Mouse (Mus musculus) liver, postnatal 0 days (tissue): ENCODE results near the gene Xrcc6. TPM values are rescaled to one million over a fixed set of nuclear protein-coding genes. Genes with fewer than 3 reads are reported as not detected.

Source experiments
- ATAC-seq: fragments of 200-750 bp; cut with Nextera tagmentation; 2 replicates; pipeline ENCODE4 v1.8.0; 2017; ENCODE audit warnings: mild to moderate bottlenecking, moderate library complexity
- DNase-seq: peaks from one replicate; pipeline ENCODE4 v3.0.0-alpha.2; 2016
- H3K27ac ChIP-seq: fragments of 300-500 bp; sonication (generic); 2 replicates; pipeline ENCODE4 v1.5.1; 2014; ENCODE audit warnings: antibody characterized with exemption, moderate library complexity, mild to moderate bottlenecking, low read depth
- H3K27me3 ChIP-seq: fragments of 300-500 bp; sonication (generic); 2 replicates; pipeline ENCODE4 v1.6.1; 2014; ENCODE audit warnings: low read length, control low read depth, mixed read lengths; ENCODE audit not compliant: insufficient read depth
- H3K36me3 ChIP-seq: fragments of 300-500 bp; sonication (generic); replicated peaks from 2 replicates; pipeline ENCODE4 v1.6.1; 2014; ENCODE audit warnings: mild to moderate bottlenecking, control low read depth, low read length, moderate library complexity, mixed read lengths; ENCODE audit not compliant: insufficient read depth
- H3K4me1 ChIP-seq: fragments of 300-500 bp; sonication (generic); 2 replicates; pipeline ENCODE4 v1.6.1; 2014; ENCODE audit warnings: antibody characterized with exemption, mild to moderate bottlenecking, control low read depth; ENCODE audit not compliant: insufficient read depth
- H3K4me2 ChIP-seq: fragments of 300-500 bp; sonication (generic); 2 replicates; pipeline ENCODE4 v1.6.1; 2014; ENCODE audit warnings: low read depth, mild to moderate bottlenecking, low read length, moderate library complexity, mixed read lengths
- H3K4me3 ChIP-seq: fragments of 300-500 bp; sonication (generic); 2 replicates; pipeline ENCODE4 v1.5.1; 2014; ENCODE audit warnings: low read depth, low read length
- H3K9ac ChIP-seq: fragments of 300-500 bp; sonication (generic); replicated peaks from 2 replicates; pipeline ENCODE4 v1.6.1; 2014; ENCODE audit warnings: mild to moderate bottlenecking, moderate library complexity
- H3K9me3 ChIP-seq: fragments of 300-500 bp; sonication (generic); 2 replicates; pipeline ENCODE4 v1.6.1; 2016; ENCODE audit warnings: mild to moderate bottlenecking, control low read depth, low read length, mixed read lengths
- CTCF ChIP-seq: sonication (generic); IDR thresholded peaks from 2 replicates; pipeline ENCODE4 v1.5.1; 2016; ENCODE audit warnings: antibody characterized with exemption, low read depth
- EP300 ChIP-seq: IDR thresholded peaks from 2 replicates; pipeline ENCODE4 v1.6.1; 2016; ENCODE audit warnings: antibody characterized with exemption, low read depth, mild to moderate bottlenecking
- WGBS: fragments of 180-500 bp; shearing (Covaris S2); extraction: QIAGEN DNeasy Blood & Tissue Kit; methylation state at CpG from one replicate; pipeline ENCODE4 v1.1.7; 2014; ENCODE audit not compliant: insufficient replicate concordance; 5-methylcytosine and 5-hydroxymethylcytosine counted together
- polyA plus RNA-seq: library from polyadenylated mRNA; unstranded; fragments of >200 nt; fragmentation: Nextera tagmentation; extraction: Ambion mirVana; gene quantifications from 2 replicates; pipeline ENCODE4 v1.2.1, GENCODE M21; 2015

Xrcc6 gene
- polyA plus RNA-seq, 1 experiment from 2014 or later, result 27.8 TPM

- Histone ChIP-seq H3K4me1 (no peaks in the 10 kb centered on the region), H3K27ac (no peak overlapping the region), H3K4me2 (no peak overlapping the region), H3K27me3 (peaks cover 30% of the 10 kb centered on the region), H3K36me3 (no peaks in the 10 kb centered on the region), H3K4me3 (no peak overlapping the region), H3K9me3 (no peaks in the 10 kb centered on the region), H3K9ac (no peak overlapping the region)
- no peak for TF ChIP-seq CTCF
- no peak for DNase-seq
- WGBS, result 62% methylated on average over 7 of the region's 7 CpGs
- ATAC-seq, result no peak
Measured at GRCm38 (mm10) chr15:82073490-82073889, 85.9 kb downstream of the Xrcc6 start.

- Histone ChIP-seq H3K27ac (no peak overlapping the region), H3K4me2 (no peak overlapping the region), H3K9ac (no peak overlapping the region), H3K27me3 (0 out of 2 replicates have a peak, but pooled peaks cover 2% of the 10 kb centered on the region), H3K4me1 (no peaks in the 10 kb centered on the region), H3K36me3 (no peaks in the 10 kb centered on the region), H3K9me3 (no peaks in the 10 kb centered on the region), H3K4me3 (no peak overlapping the region)
- no peak for ATAC-seq
- no peak for DNase-seq
- 49% methylated on average over 10 of the region's 10 CpGs for WGBS
- TF ChIP-seq EP300, result no peak
- TF ChIP-seq CTCF, result no peak
Measured at GRCm38 (mm10) chr15:82079883-82080282, 92.2 kb downstream of the Xrcc6 start.

DNA sequence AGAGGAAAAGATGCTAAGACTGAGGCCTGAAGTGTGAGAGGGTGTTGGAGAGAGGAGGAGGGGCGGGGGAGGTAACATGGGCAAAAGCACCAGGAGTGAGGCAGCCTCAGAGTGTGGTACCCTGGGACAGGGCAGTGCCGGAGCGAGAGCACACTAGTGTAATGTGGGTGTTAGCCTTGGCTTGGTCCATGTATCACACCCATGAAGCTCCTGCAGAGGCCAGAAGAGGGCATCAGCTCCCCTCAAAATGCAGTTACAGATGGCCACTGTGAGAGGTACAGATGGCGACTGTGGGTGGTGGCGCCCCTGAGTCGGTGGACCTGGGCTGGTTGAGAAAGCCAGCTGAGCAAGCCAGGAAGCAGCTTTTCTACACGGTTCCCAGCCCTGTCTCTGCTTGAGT, 93.5 kb downstream of the Xrcc6 start:
- Histone ChIP-seq H3K4me3 (no peak overlapping the region), H3K36me3 (no peaks in the 10 kb centered on the region), H3K9ac (no peak overlapping the region), H3K9me3 (no peaks in the 10 kb centered on the region), H3K27me3 (0 out of 2 replicates have a peak, but pooled peaks cover 2% of the 10 kb centered on the region), H3K4me2 (no peak overlapping the region), H3K27ac (no peak overlapping the region), H3K4me1 (no peaks in the 10 kb centered on the region)
- DNase-seq, result peak; percentile 44
- peak; percentile 65 for TF ChIP-seq CTCF
- TF ChIP-seq EP300, result no peak
- no peak for ATAC-seq
- WGBS, result 27% methylated on average over 7 of the region's 7 CpGs

DNA sequence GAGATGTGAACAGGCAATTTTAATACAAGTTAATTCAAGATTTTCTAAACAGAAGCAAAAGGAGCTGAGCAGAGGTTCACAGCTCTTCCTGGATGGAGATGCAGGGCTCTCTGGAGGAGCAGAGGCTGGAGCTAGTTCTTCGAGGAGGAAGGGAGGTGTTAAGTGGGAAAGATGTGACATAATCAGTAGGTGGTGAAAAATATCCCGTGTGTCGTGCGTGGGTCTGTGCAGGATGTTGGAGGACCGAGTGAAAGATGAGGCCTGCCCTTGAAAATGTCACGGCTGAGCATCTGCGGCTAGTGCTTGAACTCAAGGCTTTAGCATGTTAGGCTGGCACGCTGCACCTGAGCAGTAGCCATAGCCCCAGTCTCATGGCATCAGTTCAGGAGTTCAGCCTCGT, 98.0 kb downstream of the Xrcc6 start:
- TF ChIP-seq CTCF (no peak), EP300 (no peak)
- Histone ChIP-seq H3K9ac (no peak overlapping the region), H3K9me3 (no peaks in the 10 kb centered on the region), H3K4me1 (no peaks in the 10 kb centered on the region), H3K36me3 (no peaks in the 10 kb centered on the region), H3K27me3 (peaks cover 9% of the 10 kb centered on the region; the same call in 1 of the 2 replicates), H3K4me3 (no peak overlapping the region), H3K4me2 (no peak overlapping the region), H3K27ac (no peak overlapping the region)
- no peak for DNase-seq
- WGBS, result 76% methylated on average over 9 of the region's 9 CpGs
- no peak for ATAC-seq

DNA sequence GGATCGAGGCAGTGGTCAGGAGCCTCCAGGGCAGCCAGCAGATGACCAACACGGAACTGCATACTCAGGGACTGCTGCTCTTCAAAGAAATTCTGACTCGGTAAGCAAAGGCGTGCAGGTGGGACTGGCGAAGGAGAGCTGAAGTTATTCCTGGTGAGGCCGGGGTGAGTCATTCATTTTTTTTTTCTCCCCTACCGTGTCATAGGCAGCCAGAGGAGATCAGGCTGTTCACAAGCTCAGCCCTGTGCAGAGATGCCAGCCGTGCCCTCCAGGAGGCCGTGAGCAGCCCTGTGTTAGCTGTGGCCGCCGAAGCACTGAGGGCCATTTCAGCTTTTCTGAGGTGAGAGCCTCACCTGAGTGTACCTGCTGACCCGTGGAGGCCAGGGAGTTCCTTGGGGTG, 98.5 kb downstream of the Xrcc6 start:
- H3K4me3 ChIP-seq, result no peak overlapping the region
- H3K27ac ChIP-seq, result no peak overlapping the region
- H3K4me2 ChIP-seq, result no peak overlapping the region
- no peaks in the 10 kb centered on the region for H3K4me1 ChIP-seq
- H3K27me3 ChIP-seq, result peaks cover 9% of the 10 kb centered on the region; the same call in 1 of the 2 replicates
- WGBS, result 70% methylated on average over 12 of the region's 12 CpGs
- no peak for DNase-seq
- no peak for TF ChIP-seq CTCF
- TF ChIP-seq EP300, result no peak
- no peaks in the 10 kb centered on the region for H3K9me3 ChIP-seq
- H3K9ac ChIP-seq, result no peak overlapping the region
- no peak for ATAC-seq
- H3K36me3 ChIP-seq, result no peaks in the 10 kb centered on the region

DNA sequence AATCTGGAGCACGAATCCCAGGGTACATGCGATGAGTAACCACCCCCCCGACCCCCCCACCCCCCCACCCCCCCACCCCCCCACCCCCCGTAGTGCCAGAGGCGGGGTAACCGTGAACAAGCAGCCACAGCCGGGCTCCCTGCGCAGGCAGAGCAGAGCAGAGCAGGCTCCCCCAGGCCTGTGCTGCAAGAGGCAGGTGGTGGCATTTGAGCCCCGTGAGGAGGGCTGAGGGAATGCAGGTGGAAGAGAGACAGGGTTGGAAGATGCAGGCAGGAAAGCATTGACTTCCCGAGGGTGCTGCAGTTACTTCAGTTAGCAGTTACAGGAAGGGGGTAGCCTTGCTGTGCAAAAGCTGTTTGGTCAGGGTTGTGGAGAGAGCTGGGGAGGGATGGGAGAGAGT, 99.6 kb downstream of the Xrcc6 start:
- TF ChIP-seq CTCF (no peak), EP300 (no peak)
- no peak overlapping the region for H3K27ac ChIP-seq
- H3K9me3 ChIP-seq, result no peaks in the 10 kb centered on the region
- no peak overlapping the region for H3K4me2 ChIP-seq
- 12% methylated on average over 7 of the region's 10 CpGs for WGBS
- ATAC-seq (no peak), DNase-seq (no peak)
- no peak overlapping the region for H3K9ac ChIP-seq
- H3K4me1 ChIP-seq, result no peaks in the 10 kb centered on the region
- H3K4me3 ChIP-seq, result no peak overlapping the region
- H3K36me3 ChIP-seq, result no peaks in the 10 kb centered on the region
- peaks cover 9% of the 10 kb centered on the region; the same call in 1 of the 2 replicates for H3K27me3 ChIP-seq

Other genes starting within 250 kb of the Xrcc6 start
- gene Zc3h7b, start 242.8 kb upstream of the Xrcc6 start, polyA plus RNA-seq, result 3.3 and 4.2 TPM in 2 replicates
- gene Rangap1, start 242.3 kb upstream of the Xrcc6 start, polyA plus RNA-seq, result 31.3 and 38.0 TPM in 2 replicates
- gene Tef, start 185.4 kb upstream of the Xrcc6 start, polyA plus RNA-seq, result 14.0 and 16.3 TPM in 2 replicates
- gene Tob2, start 129.0 kb upstream of the Xrcc6 start, polyA plus RNA-seq, result 10.9 and 12.3 TPM in 2 replicates
- 61.5 and 63.0 TPM in 2 replicates for gene Phf5a, start 115.9 kb upstream of the Xrcc6 start, polyA plus RNA-seq
- 86.7 and 87.0 TPM in 2 replicates for gene Aco2, start 115.5 kb upstream of the Xrcc6 start, polyA plus RNA-seq
- 57.0 and 57.3 TPM in 2 replicates for gene Polr3h, start 61.6 kb upstream of the Xrcc6 start, polyA plus RNA-seq
- gene Csdc2, start 51.1 kb upstream of the Xrcc6 start, polyA plus RNA-seq, result 0.52 and 0.59 TPM in 2 replicates
- 9.8 and 10.1 TPM in 2 replicates for gene Pmm1, start 26.9 kb upstream of the Xrcc6 start, polyA plus RNA-seq
- gene 1700029P11Rik, start 7.3 kb upstream of the Xrcc6 start, polyA plus RNA-seq, result not detected in 2 replicates
- gene Desi1, start 46.0 kb downstream of the Xrcc6 start, polyA plus RNA-seq, result 14.6 and 15.0 TPM in 2 replicates
- gene Snu13, start 59.8 kb downstream of the Xrcc6 start, polyA plus RNA-seq, result 84.6 and 92.1 TPM in 2 replicates
- not detected in 2 replicates for gene 4930407I10Rik, start 71.3 kb downstream of the Xrcc6 start, polyA plus RNA-seq
- not detected in 2 replicates for gene Mei1, start 82.2 kb downstream of the Xrcc6 start, polyA plus RNA-seq
- 3.6 and 4.0 TPM in 2 replicates for gene Ccdc134, start 140.1 kb downstream of the Xrcc6 start, polyA plus RNA-seq
- 30.3 and 33.6 TPM in 2 replicates for gene Srebf2, start 159.3 kb downstream of the Xrcc6 start, polyA plus RNA-seq
- gene Shisa8, start 225.0 kb downstream of the Xrcc6 start, polyA plus RNA-seq, result 0.08 and 0.13 TPM in 2 replicates
- 2.0 and 2.3 TPM in 2 replicates for gene Tnfrsf13c, start 236.5 kb downstream of the Xrcc6 start, polyA plus RNA-seq